Mouse (Mus musculus) lung, postnatal 10 days (tissue): Measurements from ENCODE around the gene Ppp1r1b.
"Not testable (repeated sequence)": the region's sequence is repeated elsewhere in the genome, so short reads cannot be mapped to it uniquely, and the experiment has no call there.

Experiments
- DNase-seq: peaks from one replicate; pipeline ENCODE4 v3.0.0; 2021

Ppp1r1b gene

DNA sequence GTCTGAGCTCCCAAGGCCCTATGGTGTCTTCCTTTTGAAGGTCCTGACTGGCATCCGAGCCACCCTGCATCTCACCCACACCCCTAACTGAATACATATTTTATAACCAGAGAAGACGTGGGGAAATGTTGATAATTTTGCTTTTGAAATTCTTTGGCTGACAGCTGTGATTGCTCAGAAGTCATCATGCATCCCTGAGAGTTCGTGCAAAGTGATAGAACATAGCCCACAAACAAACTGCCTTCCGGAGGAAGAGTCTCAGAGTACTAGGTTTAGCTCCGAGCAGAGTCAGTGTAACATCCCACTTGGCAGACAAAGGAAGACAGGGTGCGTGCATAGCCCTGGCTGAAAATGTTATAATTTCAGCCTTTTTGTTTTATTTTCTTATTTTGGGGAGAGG lies 25.0 kb downstream of the Ppp1r1b start:
- DNase-seq, result no peak

DNA sequence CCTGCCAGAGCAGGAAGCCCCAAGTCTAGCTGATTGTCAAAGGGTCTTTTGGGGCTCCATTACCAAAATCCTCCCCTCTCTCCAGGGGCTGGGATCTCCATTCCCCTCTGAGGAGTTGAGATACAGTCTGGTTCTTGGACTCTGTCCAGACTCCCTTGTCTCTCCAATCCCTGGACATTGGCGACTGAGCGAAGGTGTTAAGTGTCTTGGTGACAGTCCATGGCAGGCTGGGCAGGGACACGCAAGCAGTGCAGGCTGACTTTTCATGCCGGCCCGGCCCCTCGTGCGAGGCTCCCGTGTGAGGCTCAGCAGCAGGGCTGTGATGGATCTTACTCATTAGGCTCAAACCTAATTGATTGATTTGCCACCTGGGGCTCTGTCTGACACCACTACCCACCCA lies 26.1 kb downstream of the Ppp1r1b start:
- DNase-seq, result no peak

DNA sequence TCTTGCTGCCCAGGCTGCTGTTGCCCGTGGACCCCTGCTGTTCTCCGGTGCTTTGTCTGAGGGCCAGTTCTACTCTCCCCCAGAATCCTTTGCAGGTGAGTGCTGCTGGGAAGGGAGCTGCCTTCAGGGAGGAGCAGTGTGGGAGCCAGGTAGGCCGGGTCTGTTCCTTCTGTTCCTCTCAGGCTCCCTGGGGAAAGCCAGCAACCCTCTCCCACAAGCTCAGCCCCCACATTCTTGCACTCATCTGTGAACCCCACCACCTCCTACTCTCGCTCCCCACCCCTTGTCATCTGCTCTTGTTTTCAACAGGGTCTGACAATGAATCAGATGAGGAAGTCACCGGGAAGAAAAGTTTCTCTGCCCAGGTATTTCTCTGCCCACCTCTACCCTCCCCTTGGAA lies 28.6 kb downstream of the Ppp1r1b start:
- DNase-seq, result no peak

DNA sequence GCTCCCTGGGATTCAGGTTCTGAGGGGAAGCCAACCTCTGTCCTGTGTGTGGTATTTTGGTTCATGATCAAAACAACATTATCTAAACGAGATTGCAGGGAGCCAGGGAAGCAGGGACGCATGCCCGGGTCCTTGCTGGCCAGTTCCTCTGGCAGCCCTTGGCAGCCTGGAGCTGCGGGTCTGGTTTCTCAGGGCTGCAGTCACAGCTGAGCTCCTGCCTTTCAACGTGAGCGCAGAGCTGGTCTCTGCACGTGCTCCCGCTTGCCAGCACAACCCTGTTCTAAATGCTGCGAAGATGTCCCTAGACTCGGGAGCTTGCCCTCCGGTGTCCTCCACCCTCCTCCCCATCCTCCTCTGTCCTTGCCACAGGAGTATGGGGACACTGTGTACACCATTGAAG lies 29.6 kb downstream of the Ppp1r1b start:
- no peak for DNase-seq

DNA sequence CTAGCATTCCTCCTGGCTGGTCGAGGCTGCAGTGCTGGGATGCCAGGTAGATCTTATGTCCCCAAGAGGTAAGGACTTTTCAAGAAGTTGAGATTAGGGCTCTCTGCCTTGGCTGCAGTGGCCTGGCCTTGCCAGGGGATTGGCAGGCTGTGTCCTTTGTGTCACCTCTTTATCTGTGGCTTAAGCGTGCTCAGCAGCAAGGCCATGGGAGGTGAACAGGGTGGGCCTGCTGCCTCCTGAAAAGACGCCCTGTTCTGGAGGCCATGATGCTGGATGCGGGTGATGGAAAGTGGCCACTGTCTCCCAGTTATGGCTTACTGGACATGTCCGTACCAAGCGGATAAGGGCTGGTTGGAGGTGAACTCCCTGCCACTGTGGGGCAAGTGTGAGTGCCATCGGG lies 31.2 kb downstream of the Ppp1r1b start:
- no peak for DNase-seq

DNA sequence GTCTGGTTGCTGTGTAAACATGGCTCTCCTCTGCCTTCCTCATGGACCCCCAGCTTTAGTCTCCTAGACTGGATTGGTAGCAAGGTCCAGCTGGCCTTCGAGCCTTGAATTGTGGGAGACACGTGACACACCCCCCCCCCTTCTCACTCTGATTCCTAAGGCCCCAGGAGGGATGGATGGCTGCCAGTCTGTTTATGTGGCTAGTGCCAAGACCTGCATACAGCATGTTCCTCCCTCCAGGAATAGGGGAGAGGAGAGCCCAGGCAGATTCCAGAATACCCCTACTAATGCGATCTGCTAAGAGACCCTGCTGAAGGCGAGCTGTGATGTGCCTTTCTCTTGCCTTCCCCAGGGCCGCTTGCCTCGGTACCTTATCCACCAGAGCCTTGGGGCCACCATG lies 31.9 kb downstream of the Ppp1r1b start:
- DNase-seq, result no peak

DNA sequence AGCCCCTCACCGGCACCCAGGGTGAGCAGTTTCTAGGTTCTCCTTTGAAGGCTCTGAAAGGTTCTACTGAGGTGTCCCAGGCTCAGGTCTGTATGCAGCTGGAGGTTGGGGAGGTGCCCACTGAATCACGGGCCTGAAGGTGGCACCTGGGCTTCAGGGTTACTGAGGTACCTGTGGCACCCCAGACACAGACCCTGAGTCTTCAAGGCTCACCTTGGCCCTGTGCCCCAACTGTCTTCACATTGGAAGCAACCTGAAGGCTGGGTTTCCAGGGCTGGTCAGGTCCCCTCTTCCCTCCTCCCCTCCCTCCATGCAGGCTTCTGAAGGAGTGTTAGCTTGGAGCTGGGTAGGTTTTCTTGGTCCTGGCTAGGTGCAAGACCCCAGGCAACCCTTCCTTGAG lies 33.4 kb downstream of the Ppp1r1b start:
- no peak for DNase-seq

DNA sequence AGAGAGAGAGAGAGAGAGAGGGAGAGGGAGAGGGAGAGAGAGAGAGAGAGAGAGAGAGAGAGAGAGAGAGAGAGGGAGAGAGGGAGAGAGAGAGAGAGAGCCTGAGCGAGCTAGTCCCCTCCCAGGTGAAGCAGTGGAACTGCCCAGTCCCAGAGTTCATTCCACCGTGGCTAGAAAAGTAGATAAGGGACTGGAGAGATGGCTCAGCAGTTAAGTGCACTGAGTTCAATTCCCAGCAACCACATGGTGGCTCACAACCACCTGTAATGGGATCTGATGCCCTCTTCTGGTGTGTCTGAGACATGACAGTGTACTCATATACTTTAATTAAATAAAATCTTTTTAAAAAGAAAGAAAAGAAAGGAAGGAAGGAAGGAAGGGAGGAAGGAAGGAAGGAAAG lies 34.2 kb downstream of the Ppp1r1b start:
- not testable (repeated sequence) for DNase-seq

DNA sequence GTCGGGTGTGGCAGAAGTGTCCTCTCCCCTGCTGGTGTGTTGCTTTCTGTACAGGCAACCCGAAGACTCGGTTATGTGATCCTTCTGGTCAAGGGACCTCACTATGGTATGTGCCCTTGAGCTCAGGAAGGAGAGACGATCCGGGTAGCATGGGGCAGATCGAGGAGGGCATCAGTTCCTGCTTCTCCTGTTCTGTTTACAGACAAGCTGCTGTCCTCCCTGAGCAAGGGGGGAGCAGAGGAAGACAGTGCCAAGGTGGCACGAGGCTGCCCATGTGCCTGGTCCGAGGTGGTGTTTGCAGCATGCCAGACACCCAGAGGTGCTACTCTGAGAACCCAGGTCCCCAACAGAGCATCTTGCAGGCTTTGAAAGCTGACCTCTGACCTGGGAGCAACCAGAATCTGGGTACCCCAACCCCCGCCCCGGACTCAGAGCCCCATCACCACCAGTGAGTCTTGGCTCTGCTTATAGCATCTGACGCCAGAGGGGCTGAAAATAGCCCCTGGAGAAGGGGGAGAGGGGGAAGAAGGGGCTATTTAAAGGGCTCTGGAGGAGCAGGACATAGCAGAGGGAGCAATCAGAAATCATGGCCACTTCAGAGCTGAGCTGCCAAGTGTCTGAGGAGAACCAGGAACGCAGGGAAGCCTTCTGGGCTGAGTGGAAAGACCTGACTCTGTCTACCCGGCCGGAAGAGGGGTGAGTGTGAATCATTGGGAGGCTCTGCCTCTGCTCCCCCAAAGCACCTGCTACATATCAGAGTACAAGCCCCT lies 35.2 kb downstream of the Ppp1r1b start, which contains the start of gene Tcap:
Gene Tcap, plus strand, starts transcription at position 551 of the 770 bp plus-strand sequence.
- DNase-seq, result no peak

DNA sequence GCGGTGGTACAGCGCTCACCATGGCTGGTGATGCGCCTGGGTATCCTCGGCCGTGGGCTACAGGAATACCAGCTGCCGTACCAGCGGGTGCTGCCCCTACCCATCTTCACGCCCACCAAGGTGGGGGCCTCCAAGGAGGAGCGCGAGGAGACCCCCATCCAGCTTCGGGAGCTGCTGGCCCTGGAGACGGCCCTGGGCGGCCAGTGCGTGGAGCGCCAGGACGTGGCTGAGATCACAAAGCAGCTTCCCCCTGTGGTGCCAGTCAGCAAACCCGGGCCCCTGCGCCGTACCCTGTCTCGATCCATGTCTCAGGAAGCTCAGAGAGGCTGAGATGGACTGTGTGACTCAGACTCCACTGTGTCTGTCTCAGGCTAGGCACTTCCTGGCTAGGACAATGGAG lies 36.0 kb downstream of the Ppp1r1b start:
- no peak for DNase-seq

DNA sequence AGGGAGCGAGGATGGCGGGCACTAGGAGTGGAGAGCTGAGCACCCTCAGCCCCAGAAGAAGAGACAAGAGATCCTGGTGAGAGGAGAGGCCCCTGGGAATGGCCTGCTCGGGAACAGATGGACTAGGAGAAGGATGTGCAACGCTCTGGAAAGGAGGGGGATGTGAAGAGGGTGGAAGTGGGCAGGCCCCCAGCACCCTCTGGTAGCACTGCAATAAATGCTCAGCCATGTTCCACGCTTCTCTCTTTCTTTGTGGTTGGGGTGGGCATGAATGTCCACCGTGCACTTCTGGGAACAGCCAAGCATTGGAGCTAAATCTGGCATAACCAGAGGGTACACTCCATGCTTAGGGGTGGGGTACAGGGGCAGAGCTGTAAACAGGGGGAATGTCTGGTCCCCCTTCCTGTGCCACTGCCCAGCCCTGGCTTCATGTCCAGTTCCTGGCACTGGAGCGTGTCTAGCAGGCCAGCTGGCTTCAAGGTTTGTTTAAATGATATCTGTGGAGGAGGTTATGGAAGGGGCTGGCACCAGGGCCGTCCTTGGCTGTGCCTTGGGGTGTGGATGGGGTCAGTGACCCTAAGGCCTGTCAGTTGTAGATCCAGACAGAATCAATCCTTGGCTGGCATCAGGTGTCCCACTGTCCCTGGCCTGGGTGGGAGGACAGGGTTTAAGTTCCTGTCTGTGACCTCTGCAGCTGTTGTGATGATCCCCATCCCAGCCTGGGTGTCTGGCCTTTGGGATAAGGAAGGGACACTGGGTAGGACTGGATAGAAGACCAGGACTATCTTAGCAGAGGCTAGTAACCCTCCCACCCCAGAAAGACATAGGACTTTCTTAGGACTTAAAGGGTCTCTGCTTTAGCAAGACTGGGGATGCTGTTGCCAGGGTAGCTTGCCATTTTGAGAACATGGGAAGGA lies 36.8 kb downstream of the Ppp1r1b start:
- no peak for DNase-seq

DNA sequence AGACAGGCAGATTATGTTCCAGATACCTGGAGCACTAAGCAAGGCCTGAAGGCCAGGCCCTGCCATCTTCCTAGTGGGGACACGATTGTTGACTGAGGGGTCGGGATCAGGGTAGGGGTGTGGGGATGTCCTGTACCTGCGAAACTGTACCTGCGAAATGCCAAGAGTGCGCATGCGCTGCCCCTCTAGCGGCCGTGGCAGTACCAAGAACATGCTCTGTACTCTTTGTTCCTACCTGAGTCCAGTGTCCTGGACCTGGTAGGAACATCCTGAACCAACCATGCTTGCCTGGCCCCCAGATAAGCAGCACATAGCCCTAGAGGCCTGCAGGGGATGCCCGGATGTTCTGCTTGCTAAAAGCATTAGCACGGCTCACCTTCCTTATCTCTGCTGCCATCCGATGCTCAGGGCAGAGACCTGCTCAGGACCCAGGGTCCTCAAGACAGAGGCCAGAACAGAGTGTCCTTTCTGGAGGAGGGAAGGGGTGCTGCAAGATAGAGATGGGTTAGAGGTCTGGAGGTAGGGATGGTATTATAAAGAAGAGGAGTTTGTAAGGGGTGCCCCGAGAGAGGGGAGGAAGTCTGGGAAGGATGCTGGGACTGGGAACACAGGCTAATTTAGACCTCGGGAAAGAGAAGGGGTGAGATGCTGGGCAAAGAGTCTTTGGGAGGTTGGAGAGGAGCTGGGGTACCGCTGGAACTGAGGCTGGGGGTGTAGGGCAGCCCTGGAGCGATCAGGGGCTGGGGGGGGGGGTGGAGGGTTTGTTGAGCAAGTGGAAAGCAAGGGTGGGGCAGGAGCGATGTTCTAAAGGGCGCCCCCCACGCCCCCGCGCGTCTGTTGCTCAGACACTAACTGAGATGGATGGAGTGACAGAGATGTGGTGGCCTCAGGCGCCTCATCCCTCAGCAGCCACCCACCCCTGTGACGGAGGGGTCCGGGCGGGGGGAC lies 37.7 kb downstream of the Ppp1r1b start, which contains the start of gene Pnmt:
Gene Pnmt, plus strand, starts transcription at position 813 of the 948 bp plus-strand sequence.
- DNase-seq, result no peak

DNA sequence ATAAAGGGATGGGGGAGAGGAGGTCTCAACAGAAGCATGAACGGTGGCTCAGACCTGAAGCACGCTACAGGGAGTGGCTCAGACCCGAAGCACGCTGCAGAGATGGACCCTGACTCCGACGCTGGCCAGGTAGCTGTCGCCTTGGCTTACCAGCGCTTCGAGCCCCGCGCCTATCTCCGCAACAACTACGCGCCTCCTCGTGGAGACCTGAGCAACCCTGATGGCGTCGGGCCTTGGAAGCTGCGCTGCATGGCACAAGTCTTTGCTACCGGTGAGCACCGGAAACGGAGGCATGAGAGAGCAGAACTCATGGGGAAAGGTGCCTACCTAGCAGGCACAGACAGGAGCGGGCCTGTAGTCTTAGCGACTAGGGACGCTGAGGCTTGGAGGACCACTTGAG lies 38.4 kb downstream of the Ppp1r1b start:
- no peak for DNase-seq

DNA sequence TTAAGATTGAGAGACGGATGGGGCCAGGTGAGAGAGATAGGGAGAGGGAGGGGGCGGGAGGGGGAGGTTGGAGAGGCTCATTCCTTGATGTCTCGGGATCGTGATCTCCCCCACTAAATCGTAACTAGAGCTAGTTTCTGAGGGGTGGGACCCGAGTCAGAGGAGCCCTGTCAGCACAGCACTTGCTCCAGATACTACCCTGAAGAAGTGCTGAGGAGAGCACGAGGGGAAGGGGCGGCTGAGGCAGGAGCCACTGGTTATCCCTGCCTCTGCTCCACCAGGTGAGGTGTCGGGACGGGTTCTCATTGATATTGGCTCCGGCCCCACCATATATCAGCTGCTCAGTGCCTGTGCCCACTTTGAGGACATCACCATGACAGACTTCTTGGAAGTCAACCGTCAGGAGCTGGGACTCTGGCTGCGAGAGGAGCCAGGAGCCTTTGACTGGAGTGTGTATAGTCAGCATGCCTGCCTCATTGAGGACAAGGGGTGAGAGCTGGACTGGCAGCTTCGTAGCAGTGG lies 38.9 kb downstream of the Ppp1r1b start:
- no peak for DNase-seq

DNA sequence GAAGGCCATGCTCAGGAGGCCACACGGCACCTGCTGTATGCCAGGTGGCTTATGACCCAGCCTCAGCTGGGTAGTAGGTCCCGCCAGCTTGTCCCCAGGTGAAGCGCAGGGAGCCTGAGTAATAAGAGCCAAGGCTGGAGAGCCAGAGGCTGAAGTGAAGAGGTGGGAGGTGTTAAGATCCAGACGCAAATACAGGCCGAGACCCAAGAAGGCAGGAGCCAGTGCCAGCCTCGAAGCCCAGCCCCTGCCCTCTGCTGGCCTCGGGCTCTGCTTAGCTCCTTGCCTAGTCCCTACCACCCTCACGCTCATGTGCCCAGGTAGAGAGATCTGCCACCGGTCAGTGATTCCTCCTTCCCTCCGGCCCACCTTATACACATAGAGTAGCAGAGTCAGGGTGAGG lies 40.1 kb downstream of the Ppp1r1b start:
- DNase-seq, result no peak

DNA sequence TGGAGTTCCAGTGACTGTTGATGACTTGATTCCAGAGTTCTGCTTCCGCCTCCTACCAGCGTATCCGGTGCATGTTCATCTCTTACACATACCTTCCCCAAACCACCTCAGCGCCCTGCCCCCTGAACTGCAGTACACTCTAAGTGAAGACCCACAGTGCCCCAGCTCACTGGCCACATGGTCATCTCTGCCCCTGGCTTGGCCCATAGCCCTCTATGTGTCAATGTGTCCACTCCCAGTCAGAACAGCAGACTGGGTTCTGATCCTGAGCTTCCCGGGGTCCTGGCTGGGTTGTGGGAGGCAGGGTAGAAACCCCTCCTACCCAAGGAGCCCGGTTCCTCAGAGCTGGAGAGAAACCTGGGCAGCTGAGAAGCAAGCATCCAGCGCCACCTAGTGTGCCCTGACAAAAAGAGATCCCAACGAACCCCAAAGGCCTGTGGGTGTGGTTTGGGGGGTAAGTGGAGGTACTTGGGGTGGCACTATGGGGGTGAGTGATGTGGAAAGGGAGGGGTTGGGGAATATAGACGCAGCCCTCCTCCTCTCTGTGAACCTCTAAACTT lies 41.1 kb downstream of the Ppp1r1b start:
- DNase-seq, result peak; percentile 74

DNA sequence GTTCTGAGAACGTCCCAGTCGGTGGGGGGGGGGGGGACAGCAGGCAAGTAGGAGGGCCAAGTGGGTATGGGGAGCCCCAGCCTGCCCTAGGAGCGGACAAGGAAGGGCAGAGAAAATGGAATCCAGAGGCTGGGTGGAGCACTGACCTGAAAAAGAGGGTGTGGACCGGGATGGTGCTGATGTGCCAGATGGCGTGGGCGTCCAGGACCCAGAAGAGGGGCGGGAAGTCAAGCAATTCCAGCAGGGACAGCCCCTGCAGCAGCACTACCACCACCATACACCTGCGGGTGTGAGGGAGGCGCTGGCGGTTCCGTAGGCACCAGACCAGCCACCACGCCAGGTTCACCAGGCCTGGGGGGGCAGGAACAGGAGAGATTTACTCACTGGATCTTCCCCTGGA lies 41.9 kb downstream of the Ppp1r1b start:
- no peak for DNase-seq

DNA sequence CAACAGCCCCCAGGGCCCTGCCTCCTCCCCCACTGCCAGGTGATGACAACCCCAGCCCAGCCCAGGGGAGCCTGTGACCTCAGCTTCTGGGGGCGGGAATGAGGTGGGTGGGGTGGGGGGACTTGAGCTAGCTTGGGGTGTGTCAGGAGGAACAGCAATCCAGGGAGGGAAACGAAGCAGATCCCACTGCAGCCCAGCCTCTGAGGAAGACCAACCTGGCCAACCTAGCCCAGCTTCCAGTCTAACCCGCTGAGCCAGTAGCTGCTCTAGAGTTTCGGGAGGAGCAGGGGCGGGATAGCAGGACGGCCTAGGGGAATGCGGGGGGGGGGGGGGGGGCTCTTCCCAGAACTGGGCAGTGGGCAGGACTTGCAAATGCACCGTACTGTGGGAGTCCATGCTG lies 43.8 kb downstream of the Ppp1r1b start:
- no peak for DNase-seq

DNA sequence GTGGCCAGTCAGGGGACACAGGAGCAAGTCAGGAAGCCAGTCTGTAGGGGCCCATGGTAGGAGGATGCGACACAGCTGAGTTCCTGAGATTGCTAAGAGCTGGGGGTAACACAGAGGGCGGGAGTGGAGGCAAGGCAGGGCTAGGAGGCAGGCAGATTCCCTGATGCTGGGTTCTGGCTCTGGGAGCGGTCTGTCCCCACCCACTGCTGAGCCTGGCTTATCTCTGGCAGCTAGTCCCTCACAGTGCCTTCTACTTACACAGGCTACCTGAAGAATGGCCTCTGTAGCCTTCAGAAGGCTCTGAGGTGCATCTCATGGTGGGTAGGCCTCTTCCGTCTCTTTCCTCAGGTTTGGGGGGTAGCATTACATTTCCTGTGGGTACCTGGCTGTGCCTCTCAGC lies 44.4 kb downstream of the Ppp1r1b start:
- no peak for DNase-seq

DNA sequence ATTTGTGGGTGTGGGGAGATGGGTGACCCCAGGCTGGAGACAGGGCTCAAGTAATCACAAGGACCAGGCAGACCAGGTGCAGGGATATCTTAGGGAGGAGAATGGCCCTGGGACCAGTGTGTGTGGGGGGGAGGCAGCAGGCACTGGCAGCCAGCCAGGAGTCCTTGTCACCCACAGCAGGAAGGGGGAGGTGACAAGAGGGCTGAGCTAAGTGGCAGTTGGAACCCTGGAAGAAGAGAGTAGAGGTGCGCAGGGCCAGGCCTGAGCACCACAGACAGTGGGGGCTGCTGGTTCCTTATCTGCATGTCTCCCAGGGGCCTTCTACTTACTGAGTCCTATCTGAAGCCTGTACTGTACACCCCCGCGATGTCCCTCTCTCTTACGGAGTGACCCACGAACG lies 45.1 kb downstream of the Ppp1r1b start:
- peak; percentile 66 for DNase-seq

DNA sequence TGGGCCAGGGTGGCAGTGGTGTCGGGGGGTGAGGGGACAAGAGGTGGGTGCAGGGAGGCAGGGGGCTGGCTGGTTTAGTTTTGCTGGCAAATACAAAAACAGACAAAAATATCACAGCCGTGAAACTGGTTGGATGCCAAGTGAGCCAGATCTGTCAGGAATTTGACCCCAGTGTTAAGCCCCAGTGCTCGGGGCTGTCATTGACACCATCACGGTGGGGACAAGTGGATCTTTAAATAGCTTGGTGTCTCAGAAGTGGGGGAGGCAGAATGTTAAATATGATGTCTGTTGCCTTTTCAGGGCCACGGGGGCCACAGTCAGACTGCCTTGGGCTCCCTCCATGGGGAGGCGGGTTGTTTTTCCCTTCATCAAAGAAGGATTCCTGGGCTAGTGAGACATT lies 46.1 kb downstream of the Ppp1r1b start:
- DNase-seq, result no peak

DNA sequence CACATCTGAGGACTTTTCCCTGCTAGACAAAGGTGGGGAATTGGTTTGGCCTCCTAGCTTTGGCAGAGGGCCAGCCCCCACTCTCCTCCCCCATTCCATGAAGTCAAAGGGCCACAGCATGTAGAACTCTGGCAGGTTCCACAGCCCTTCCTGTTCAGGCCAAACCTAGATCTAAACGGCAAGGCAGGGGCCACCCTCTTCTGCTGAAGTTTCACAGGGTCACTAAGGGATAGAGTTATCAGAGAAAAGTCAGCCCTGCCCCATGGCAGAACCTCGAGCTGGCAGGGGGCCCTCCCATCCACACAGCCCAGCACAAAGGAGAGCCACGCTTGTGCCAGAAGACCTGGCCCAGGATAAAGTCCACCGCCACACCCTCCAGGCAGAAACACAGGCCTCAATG lies 46.8 kb downstream of the Ppp1r1b start:
- DNase-seq, result no peak
